Mouse (Mus musculus) spleen, adult 12 weeks (tissue): ENCODE measurements around the gene Dll1.

ENCODE experiments used
- DNase-seq: peaks from one replicate; pipeline ENCODE4 v3.0.0; 2022; ENCODE audit warnings: low spot score

The Dll1 gene

DNA sequence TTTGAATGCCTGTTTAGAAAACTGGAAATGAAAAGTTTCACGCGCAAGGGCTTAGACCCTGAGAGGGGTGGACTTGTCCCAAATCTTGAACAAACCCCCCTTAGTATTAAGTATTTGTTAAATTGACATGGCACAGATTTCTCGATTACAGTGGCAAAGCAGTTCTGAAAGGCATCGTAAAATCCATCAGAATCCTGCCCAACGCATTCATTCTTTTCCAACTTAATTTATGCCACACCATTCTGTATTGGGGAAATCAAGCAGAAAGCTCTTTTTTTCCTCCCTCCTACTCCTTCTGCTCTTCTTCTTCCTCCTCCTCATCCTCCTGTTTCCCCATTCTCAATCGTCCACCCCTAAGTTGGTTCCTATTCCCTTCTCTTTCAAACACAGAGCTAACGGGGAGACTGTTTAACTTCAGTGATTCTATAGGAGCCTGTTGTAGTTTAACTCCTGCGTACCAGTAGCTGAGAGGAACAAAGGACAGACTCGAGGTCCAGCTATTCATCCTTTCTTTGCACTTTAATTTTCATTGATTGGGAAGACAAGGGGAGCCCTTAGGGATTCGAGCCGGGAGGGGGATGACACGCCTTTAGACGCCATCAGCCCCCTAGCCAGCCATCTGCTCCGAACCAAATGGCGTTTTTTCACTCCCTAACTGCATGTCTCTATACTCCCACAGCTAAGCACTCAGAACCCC, 1.9 kb upstream of the Dll1 start:
- no peak for DNase-seq

DNA sequence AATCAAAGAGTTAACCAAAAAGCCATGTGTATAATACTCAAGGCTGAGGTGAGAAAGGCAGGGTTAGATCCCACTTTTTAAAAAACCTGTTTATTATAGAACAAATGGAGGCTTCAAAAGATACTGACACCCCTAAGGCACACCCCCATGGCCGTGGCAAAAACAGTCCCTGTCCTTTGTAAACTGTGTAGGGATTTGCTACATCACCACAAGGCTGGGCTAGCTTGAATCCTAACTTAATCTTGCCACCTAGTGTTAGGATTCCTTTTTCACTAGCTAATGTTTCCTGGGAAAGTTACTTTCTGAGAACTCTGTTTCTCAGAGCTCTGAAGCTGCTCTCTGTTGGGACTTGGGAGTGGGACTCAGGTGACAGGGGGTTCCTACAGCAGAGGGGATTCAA, 1.2 kb upstream of the Dll1 start:
- DNase-seq: no peak

DNA sequence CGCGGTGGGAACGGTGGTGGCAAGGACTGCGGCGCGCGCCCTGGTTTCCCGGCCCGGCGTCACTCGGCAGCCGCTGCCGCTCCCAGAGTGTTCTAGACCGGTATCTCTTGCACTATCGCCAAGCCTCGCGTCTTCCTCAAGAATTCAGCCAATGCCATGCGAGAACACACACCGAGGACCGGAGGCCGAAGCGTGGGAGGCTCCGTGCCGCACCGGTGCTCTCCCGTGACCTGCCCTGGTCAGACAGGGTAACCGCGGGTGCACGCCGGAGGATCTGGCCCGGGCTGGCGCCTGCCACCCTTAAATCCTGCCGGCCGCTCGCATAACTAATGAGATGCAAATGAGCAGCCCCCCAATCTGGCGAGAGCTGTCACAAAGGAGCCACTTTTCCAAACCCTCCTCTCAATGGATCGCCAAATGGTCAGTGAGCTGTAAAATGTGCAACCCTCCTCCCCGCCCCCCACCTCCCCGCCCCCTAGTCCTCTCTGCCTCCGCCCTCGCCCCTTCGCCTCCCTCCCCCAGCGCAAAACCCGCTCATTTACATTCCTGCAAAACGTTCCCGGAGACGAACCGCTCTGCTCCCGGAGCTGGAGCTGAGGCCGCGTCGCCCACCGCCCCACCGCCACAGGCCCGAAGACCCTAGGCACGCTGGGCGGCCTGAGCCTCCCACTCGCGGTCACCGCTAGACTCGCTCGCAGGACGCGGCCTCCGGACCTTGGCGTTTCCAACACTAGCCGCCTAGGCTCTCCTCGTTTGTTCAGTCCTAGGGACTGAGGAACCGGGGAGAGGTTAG, 775 bp downstream of the Dll1 start:
- no peak for DNase-seq

DNA sequence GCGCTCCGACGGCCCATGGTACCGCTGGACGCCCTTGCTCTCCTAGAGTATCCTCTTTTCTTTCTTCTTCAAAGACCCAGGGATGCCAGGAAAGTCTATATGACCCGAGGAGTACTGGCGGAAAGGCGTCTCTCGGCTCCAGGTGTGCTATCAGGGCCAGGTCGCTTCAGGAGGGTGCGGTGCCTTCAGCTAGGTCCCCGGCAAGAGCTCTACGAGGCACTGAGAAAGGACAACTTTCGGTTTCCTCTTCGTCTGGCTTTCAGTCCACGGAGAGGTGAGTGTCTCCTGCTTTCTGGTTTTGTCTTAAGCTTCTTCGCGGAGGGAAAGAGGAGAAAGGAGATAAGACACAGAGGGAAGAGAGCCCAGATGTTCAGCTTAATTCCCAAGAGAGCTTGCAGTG, 1.4 kb downstream of the Dll1 start:
- DNase-seq: no peak

DNA sequence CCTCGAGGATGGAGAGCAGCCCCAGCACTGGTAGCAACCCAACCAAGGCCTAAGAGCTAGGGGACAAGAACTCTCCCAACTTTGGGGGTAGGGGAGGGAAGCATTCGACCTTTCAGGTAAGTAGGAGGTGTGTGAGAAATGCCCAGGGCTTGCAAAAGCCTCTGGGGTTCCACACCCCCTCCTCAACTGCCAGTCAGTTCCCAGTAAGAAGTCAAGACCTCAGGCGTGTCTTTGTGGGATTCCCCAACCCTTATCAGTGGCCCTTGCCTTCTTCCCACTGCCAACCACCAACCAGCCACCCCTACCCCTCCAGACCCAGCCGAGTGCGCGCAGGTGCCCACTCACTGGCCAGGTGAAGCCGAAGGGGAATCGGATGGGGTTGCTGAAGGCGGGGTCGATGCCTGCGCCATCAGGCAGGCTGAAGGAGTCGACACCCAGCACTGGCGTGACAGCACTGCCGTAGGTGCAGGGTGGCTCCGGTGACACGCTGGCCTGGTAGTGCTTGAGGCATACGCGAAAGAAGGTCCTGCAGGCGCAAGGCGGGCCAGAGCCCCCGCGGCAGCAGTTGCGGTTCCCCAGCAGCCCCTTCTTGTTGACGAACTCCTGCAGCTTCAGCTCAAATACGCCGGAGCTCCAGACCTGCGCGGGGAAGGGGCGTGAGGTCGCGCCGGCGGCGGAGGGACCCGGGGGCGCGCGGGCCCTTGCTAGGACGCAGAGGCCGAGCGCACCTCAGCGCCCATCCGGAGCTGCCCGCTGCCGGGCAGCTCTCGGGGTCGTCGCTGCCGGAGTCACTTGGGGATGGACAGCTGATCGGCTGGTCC, 2.1 kb downstream of the Dll1 start:
- no peak for DNase-seq

- no peak for DNase-seq
These were observed 3.6 kb downstream of the Dll1 start for GRCm38 (mm10) chr17:15372931-15373652.

DNA sequence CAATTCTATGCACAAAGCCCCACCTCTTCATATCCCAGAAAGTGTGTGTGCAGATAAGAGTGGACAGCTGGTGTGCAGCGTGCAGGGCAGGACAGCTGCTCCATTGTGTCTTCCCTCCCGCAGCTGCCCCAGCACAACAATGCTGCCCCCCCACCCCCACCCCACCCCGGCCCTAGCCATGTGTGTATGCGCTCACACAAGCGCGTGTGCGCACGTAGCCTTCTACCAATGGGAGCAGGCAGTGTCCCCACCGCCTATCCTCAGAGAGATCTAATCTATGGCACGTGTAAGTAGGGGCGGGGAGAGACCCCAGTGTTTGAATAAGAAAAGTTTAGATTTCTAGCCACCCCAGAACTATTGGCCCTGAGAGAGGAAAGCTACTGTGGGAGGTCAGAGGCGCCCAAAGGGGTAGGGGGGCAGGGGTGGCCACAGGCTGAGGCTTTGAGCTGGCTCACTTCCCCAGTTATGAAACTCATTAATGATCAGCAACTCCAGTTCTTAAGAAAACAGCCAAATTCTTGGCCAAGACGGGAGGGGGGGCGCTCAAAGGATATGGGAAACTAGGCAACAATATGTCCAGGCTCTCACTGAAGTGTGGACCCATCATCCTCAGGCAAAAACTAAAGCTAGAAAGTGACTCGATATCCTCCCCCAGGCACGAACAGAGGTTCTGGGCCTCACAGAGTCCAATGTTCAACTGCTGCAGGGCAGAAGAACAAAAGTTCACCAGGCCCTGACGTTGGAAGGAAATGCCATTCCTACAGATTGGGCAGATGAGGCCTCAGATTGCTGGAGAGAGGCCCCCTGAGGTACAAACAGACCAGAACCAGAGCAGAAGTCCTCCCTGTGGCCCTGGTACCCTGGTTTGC, 4.5 kb downstream of the Dll1 start:
- no peak for DNase-seq

GRCm38 (mm10) chr17:15370401-15370800, 6.3 kb downstream of the Dll1 start:
- no peak for DNase-seq

DNA sequence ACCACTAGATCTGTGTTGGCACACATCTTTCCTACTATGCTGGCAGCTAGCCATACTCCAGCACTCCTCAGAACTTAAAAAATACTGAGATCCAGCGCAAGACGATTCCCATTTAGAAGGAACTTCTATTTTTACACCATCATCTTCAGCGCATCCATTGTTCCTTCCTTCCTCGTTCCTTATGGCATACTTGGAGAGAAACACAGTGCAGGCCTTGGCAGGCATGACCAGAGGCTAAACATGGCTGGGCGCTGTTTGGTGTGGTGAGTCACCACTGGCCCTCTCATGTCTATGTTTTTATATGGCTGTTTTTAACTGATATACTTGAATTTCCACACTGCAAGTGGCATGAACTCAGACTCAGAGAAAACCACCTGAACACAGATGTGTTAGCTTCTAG, 11.0 kb downstream of the Dll1 start:
- DNase-seq: no peak

DNA sequence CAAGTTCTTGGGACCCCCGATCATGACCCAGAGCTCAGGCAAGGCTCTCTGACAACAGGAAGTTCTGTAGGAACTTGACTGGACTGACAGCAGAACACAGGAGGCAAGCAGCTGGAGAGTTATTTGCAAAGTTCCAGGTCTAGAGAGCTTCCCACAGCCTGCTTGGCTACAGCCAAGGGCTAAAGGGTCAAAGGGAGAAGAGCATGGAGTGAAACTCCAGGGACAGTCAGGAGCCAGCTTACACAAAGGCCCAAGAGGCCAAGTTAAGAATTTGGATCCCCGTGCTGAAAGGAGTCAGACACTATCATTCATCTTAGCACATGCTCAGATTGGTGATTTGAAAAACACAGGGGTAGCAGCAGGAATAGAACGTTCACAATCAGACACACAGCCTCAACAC, 13.0 kb downstream of the Dll1 start:
- DNase-seq: no peak

DNA sequence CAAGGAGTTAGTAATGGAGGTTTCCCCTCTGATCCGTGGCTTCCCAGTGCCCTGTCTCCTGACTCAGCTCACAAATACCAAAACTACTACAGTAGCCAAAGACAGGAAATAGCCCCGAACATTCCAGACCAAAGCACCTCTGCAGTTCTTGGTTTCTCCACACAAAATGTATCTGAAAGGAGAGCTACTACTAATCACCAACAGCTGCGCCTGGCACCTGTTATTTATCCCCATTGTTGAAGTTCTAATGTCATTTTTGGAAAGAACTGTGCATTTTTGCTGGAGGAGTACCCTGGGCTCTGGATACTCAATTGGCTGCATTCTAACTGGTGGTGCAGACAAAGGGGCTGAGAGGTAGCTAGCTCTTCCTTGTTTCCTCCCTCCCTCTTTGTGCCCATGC, 19.6 kb downstream of the Dll1 start:
- no peak for DNase-seq

DNA sequence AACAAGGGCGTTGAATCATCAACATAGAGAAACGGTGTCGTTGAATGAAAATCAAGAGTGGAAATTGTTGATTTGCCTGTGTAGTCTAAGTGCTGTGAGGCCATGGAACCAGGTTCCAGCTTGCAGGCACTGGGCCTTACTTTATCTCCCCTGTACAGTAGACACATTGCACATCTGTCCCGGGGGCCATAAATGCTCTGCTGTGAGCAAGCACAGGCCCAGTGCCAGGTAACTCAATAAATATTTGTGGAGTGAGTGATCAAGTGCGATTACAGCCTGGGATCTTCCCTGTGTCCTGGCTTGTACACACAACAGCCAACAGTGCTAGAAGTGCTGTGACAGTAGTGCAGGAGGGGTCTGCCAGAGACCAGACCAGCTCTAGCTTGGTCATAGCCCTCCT, 20.1 kb downstream of the Dll1 start:
- DNase-seq: no peak

DNA sequence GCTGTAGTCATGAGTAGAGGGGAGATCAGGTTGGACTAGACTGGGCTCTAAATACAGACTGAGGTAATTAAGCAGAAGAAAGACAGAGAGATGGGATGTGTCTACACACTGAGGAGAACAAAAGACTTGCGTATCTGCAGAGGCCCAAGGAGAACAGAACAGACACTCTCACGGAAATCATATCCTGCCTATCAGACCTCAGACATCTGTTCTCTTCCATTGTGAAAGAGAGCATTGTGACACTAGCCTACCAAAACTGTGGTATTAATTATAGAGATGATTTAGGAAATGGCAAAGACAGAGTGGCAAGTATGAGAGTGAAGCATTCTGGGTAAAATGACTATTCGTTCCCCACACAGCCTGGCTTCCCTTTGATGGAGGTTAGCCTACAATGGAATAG, 21.6 kb downstream of the Dll1 start:
- no peak for DNase-seq

- no peak for DNase-seq
These were observed 22.7 kb downstream of the Dll1 start for GRCm38 (mm10) chr17:15354006-15354405.

DNA sequence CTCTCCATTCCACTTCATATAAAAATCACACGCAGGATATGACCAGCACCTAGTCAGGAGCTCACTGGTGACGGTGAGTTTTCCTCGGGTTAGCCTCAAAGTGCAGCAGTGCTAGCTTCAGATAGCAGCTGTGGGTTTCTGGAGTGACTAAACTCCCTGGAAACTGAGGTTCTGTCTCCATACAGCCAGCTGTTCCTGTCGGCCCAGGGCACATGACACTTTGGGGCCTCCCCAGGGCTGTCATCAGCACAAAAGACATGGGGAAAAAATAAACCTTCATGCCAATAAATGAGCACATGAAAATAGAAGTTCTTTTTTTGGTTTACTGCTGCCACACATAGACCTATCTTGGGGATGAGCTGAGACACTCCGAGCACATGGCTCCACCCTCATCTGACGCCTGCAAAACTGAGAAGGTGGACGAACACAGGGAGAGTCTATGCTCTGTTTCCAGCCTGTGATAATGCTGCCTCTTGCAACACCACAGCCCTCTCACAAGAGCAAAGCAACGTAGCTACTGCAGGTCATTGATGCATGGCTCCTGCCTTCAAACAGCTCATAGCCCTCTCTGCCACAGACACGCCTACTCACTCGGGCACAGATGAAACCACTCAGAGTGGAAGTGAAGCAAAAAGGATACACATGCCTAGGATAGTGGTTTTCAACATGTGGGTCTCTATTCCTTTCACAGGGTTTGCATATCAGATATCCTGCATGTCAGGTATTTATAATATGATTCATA, 23.6 kb downstream of the Dll1 start:
- DNase-seq: no peak

- DNase-seq: no peak
These were observed 26.5 kb downstream of the Dll1 start for GRCm38 (mm10) chr17:15350152-15350551.

- no peak for DNase-seq
These were observed 33.4 kb downstream of the Dll1 start for GRCm38 (mm10) chr17:15343071-15343822.

GRCm38 (mm10) chr17:15337906-15338305, 38.8 kb downstream of the Dll1 start:
- DNase-seq: no peak

DNA sequence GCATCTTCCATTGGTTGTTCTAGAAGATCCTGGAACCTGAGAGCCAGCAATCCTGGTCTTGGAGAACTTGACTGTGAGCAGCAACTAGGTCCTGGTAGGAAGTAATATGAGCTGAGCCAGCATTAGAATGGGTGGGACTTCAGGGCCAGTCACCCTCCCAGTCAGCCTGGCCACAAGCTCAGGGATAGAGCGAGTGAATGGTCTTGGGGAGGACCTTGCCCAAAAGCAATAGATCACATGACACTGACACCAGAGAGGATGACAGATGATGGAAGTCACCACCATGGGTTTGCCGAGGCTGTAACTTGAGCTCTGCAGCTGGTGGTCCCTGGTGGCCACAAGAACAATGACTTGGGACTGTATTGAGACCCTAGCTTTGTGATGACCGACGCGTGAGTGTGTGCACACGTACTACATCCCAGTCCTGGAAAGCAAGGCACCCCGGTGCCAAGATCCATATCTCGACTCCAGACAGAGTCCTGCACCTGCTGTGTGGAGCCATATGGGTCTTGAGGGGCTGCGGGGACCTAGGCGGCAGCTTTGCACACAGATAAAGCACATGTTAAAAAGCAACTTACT, 46.8 kb downstream of the Dll1 start:
- no peak for DNase-seq
